Mouse (Mus musculus) cerebellum, adult 2 months (tissue): ENCODE data around the gene Slc22a22.

Source experiments
- CTCF ChIP-seq: fragments of 200-500 bp; IDR thresholded peaks from 2 replicates; pipeline ENCODE4 v1.5.1; 2011; ENCODE audit warnings: low read depth, mild to moderate bottlenecking, control low read depth, low read length, moderate library complexity, borderline replicate concordance; ENCODE audit not compliant: insufficient read depth
- POLR2A ChIP-seq: fragments of 200-500 bp; IDR thresholded peaks from 2 replicates; pipeline ENCODE4 v1.6.1; 2011; ENCODE audit warnings: low read length, control low read depth, borderline replicate concordance; ENCODE audit not compliant: insufficient read depth

DNA sequence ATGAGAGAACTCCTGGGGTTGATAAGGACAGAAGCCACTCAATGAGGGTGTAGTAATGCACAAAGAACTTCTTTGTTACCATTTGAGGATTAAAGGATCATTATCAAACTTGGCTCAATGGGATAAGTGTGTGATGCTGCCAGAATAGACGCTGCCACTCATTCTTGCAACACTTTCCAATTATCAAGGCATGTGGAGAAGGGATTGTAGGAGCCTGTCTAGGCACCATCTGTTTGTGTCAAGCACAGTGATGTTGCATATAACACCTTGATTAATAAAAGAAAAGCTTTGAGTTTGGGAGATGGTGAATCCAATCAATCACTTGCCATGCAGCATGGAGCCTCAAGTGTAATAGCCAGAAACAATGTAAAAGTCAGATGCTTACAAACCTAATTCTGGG is 16.1 kb downstream of the Slc22a22 start:
- no peak for TF ChIP-seq CTCF
- TF ChIP-seq POLR2A = no peak
